Mouse (Mus musculus): ENCODE data around the gene Pdss1.

DNA sequence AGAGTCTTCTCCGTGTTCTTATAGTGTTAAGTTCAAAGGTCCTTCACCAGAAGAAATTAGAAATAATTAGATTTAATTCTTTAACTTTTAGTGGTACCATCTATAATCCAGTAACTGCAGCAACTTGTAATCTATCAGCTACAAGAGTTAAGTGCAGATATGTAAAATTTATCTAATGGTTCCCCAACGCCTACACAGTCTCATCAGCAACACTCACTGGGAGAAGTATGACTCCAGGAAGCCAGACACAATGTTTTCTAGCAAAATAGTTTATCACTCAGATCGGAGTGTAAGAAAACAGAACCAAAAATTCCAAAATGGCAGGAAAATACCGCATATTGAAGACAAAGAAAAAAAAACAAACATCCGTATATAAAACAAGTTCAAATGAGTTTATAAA, 60.6 kb downstream of the Pdss1 start:
- TF ChIP-seq CTCF (IDR thresholded peaks at IDR 0.05; ENCODE audit: borderline replicate concordance, control insufficient read depth, extremely low read depth, insufficient read depth, low read length, poor library complexity) (no peak), POLR2A (IDR thresholded peaks at IDR 0.05; ENCODE audit: control insufficient read depth, extremely low read depth, insufficient read depth, low read length, poor library complexity) (no peak)
